Mouse (Mus musculus) embryo, embryonic 11.5 days (tissue): ENCODE data around the gene 2900026A02Rik.
A peak's percentile ranks its signal among the peaks of the same experiment; 100 is the strongest.

Source experiments
- DNase-seq: peaks from one replicate; pipeline ENCODE4 v3.0.0-alpha.2; 2012; ENCODE audit warnings: low read depth, low spot score

The 2900026A02Rik gene

DNA sequence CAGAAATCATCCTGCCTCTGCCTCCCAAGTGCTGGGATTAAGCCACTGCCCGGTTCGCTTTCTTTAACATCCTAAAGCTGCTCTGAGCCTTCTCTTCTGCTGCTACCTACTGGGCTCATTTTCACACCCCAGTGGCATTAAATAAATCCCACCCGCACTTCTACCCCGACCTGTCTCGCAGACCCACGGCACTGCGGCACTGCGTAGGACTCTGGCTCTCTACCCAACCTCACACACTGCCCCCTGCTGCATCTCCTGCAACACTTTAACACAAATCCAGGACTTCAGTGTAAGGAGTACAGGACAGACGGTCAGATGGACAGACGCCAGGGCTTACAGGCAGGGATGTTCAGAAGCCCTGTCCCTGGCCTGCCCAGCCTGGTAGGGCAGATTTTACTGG is 45.1 kb downstream of the 2900026A02Rik start:
- no peak for DNase-seq

- DNase-seq = no peak
Measured at GRCm38 (mm10) chr5:113174916-113175692, 45.9 kb downstream of the 2900026A02Rik start.

- no peak for DNase-seq
Measured at GRCm38 (mm10) chr5:113173318-113173717, 47.7 kb downstream of the 2900026A02Rik start.

- no peak for DNase-seq
Measured at GRCm38 (mm10) chr5:113171968-113172578, 49.0 kb downstream of the 2900026A02Rik start.

- DNase-seq = no peak
Measured at GRCm38 (mm10) chr5:113170064-113170754, 50.8 kb downstream of the 2900026A02Rik start.

GRCm38 (mm10) chr5:113167733-113168132 is 53.3 kb downstream of the 2900026A02Rik start:
- no peak for DNase-seq

GRCm38 (mm10) chr5:113165481-113165880 is 55.6 kb downstream of the 2900026A02Rik start:
- DNase-seq = no peak

DNA sequence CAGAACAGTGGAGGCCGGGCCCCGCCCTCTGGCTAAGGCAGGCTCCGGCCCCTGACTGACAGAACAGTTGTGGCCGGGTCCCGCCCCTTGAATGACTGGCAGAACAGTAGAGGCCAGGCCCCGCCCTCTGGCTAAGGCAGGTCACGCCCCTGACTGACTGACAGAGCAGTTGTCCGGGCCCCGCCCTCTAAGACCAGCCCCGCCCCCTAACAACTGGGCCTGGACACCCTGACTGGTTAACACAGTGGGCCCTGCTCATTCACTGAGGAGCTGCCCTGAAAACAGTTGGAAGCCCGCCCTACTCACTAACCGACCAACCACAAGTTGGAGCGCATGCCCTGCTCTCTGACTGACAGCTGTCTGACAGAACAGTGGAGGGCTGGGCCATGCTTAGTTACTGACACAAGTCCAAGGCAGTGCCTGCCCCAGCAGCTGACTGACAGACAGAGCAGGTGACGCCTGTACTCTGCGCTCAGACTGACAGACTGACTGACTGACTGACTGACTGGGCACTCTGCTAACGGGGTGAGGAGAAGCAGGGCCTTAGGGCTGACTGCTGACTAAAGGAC is 56.1 kb downstream of the 2900026A02Rik start:
- DNase-seq = peak; percentile 61

- no peak for DNase-seq
Measured at GRCm38 (mm10) chr5:113164448-113164847, 56.6 kb downstream of the 2900026A02Rik start.

DNA sequence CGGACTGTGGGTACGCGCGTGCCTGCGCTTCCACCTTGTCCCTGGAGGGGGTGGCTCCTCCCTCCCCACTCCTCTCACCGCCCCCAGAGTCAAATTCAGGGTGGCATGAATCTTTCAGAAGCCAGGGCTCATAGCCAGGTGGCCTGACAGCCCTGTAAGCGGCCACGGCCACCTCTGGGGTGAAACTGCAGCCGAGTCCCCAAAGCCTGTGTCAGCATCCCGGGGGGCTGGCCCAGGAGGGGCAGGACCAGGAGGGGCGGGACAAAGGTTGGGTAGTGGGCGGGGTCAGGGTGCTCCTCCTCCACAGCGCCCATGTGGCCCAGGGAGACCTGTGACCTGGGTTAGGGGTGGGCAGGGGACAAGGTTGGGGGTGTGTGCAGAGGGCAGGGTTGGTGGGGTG is 57.9 kb downstream of the 2900026A02Rik start:
- DNase-seq = no peak

DNA sequence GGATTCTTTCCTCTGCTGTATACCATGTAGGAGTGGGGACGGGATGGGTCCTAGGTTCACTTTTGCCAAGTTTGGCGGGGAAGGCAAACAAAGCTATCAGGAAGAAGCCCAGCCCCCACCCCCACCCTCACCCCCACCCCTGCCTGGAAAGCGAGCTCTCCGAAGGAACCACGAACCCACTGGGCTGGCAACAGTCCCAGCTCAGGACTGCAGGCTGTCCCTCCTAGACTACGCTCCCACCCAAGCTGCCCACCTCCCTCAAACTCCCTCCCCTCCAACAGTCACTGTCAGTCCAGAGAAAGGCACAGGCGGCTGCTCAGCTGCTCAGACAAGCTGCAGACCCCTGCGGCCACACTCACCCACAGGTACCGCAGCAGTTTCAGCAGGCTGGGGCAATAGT is 58.3 kb downstream of the 2900026A02Rik start:
- no peak for DNase-seq

- no peak for DNase-seq
Measured at GRCm38 (mm10) chr5:113161576-113161975, 59.5 kb downstream of the 2900026A02Rik start.

GRCm38 (mm10) chr5:113160320-113160719 is 60.7 kb downstream of the 2900026A02Rik start:
- no peak for DNase-seq

- DNase-seq = no peak
Measured at GRCm38 (mm10) chr5:113158759-113159355, 62.2 kb downstream of the 2900026A02Rik start.

- DNase-seq = no peak
Measured at GRCm38 (mm10) chr5:113157588-113157987, 63.4 kb downstream of the 2900026A02Rik start.

GRCm38 (mm10) chr5:113157006-113157405 is 64.0 kb downstream of the 2900026A02Rik start:
- no peak for DNase-seq

- DNase-seq = peak; percentile 67
Measured at GRCm38 (mm10) chr5:113155133-113155532, 65.9 kb downstream of the 2900026A02Rik start.

- no peak for DNase-seq
Measured at GRCm38 (mm10) chr5:113154441-113154840, 66.6 kb downstream of the 2900026A02Rik start.

- no peak for DNase-seq
Measured at GRCm38 (mm10) chr5:113153508-113153830, 67.6 kb downstream of the 2900026A02Rik start.

- DNase-seq = no peak
Measured at GRCm38 (mm10) chr5:113152663-113153507, 68.2 kb downstream of the 2900026A02Rik start.

GRCm38 (mm10) chr5:113151554-113152103 is 69.4 kb downstream of the 2900026A02Rik start:
- DNase-seq = no peak
